Mouse (Mus musculus): ENCODE data around the gene Nectin2. TPM values are rescaled to one million over a fixed set of nuclear protein-coding genes. Genes with fewer than 3 reads are reported as not detected.

The Nectin2 gene
- polyA plus RNA-seq, 1 experiment from 2014 or later, result 93.1 TPM

- Histone ChIP-seq H3K27me3 (replicated peaks; ENCODE audit: control insufficient read depth, insufficient read depth, low read length) (no peaks in the 10 kb centered on the region), H3K9ac (ENCODE audit: low read depth, low read length) (peak overlapping the region; percentile 48), H3K4me2 (replicated peaks; ENCODE audit: low read depth) (peak overlapping the region; percentile 47), H3K9me3 (ENCODE audit: control insufficient read depth) (no peaks in the 10 kb centered on the region), H3K4me3 (ENCODE audit: low read depth, low read length) (peak overlapping the region; percentile 38), H3K4me1 (replicated peaks; ENCODE audit: control insufficient read depth, insufficient read depth, low read length) (peaks cover 3% of the 10 kb centered on the region; the same call in 1 of the 2 replicates), H3K27ac (ENCODE audit: low read depth, low read length) (peak overlapping the region; percentile 76), H3K36me3 (ENCODE audit: control insufficient read depth, insufficient read depth) (no peaks in the 10 kb centered on the region)
- 62% methylated on average over 1 of the region's 1 CpGs for WGBS
- ATAC-seq, result peak; percentile 73
- TF ChIP-seq CTCF (IDR thresholded peaks at IDR 0.05; ENCODE audit: low read depth), result no peak
Observed at GRCm38 (mm10) chr7:19676662-19677061, 73.6 kb downstream of the Nectin2 start.

- 62% methylated on average over 10 of the region's 10 CpGs for whole genome bisulfite sequencing
- Histone ChIP-seq H3K27ac (ENCODE audit: low read depth, low read length) (peak overlapping the region; percentile 76), H3K9me3 (ENCODE audit: control insufficient read depth) (no peaks in the 10 kb centered on the region), H3K4me1 (replicated peaks; ENCODE audit: control insufficient read depth, insufficient read depth, low read length) (peaks cover 3% of the 10 kb centered on the region; the same call in 1 of the 2 replicates), H3K4me3 (ENCODE audit: low read depth, low read length) (peak overlapping the region; percentile 38), H3K9ac (ENCODE audit: low read depth, low read length) (peak overlapping the region; percentile 48), H3K36me3 (ENCODE audit: control insufficient read depth, insufficient read depth) (no peaks in the 10 kb centered on the region), H3K27me3 (replicated peaks; ENCODE audit: control insufficient read depth, insufficient read depth, low read length) (no peaks in the 10 kb centered on the region), H3K4me2 (replicated peaks; ENCODE audit: low read depth) (peak overlapping the region; percentile 47)
- ATAC-seq, result no peak
- no peak for TF ChIP-seq CTCF (IDR thresholded peaks at IDR 0.05; ENCODE audit: low read depth)
Observed at GRCm38 (mm10) chr7:19675824-19676223, 74.5 kb downstream of the Nectin2 start.

- TF ChIP-seq CTCF (IDR thresholded peaks at IDR 0.05; ENCODE audit: low read depth), result no peak
- H3K27ac ChIP-seq (ENCODE audit: low read depth, low read length), result no peak overlapping the region
- H3K4me2 ChIP-seq (replicated peaks; ENCODE audit: low read depth), result peak overlapping the region; percentile 41
- H3K9ac ChIP-seq (ENCODE audit: low read depth, low read length), result no peak overlapping the region
- ATAC-seq, result no peak
- no peaks in the 10 kb centered on the region for H3K9me3 ChIP-seq (ENCODE audit: control insufficient read depth)
- peaks cover 3% of the 10 kb centered on the region; the same call in 1 of the 2 replicates for H3K4me1 ChIP-seq (replicated peaks; ENCODE audit: control insufficient read depth, insufficient read depth, low read length)
- no peak overlapping the region for H3K4me3 ChIP-seq (ENCODE audit: low read depth, low read length)
- no peaks in the 10 kb centered on the region for H3K36me3 ChIP-seq (ENCODE audit: control insufficient read depth, insufficient read depth)
- 48% methylated on average over 14 of the region's 14 CpGs for WGBS
- no peaks in the 10 kb centered on the region for H3K27me3 ChIP-seq (replicated peaks; ENCODE audit: control insufficient read depth, insufficient read depth, low read length)
Observed at GRCm38 (mm10) chr7:19673083-19673699, 77.1 kb downstream of the Nectin2 start.

GRCm38 (mm10) chr7:19671511-19671910 is 78.8 kb downstream of the Nectin2 start:
- no peak for TF ChIP-seq CTCF (IDR thresholded peaks at IDR 0.05; ENCODE audit: low read depth)
- Histone ChIP-seq H3K27me3 (replicated peaks; ENCODE audit: control insufficient read depth, insufficient read depth, low read length) (no peaks in the 10 kb centered on the region), H3K4me1 (replicated peaks; ENCODE audit: control insufficient read depth, insufficient read depth, low read length) (no peaks in the 10 kb centered on the region), H3K27ac (ENCODE audit: low read depth, low read length) (no peak overlapping the region), H3K9ac (ENCODE audit: low read depth, low read length) (no peak overlapping the region), H3K4me2 (replicated peaks; ENCODE audit: low read depth) (no peak overlapping the region), H3K36me3 (ENCODE audit: control insufficient read depth, insufficient read depth) (no peaks in the 10 kb centered on the region), H3K9me3 (ENCODE audit: control insufficient read depth) (no peaks in the 10 kb centered on the region), H3K4me3 (ENCODE audit: low read depth, low read length) (no peak overlapping the region)
- ATAC-seq, result no peak
- 73% methylated on average over 10 of the region's 10 CpGs for WGBS

GRCm38 (mm10) chr7:19668947-19669721 is 81.1 kb downstream of the Nectin2 start:
- H3K4me2 ChIP-seq (replicated peaks; ENCODE audit: low read depth), result peak overlapping the region; percentile 55
- no peaks in the 10 kb centered on the region for H3K9me3 ChIP-seq (ENCODE audit: control insufficient read depth)
- TF ChIP-seq CTCF (IDR thresholded peaks at IDR 0.05; ENCODE audit: low read depth), result peak; percentile 99
- H3K27ac ChIP-seq (ENCODE audit: low read depth, low read length), result peak overlapping the region; percentile 89
- WGBS, result 7% methylated on average over 10 of the region's 10 CpGs
- peak; percentile 71 for ATAC-seq
- H3K36me3 ChIP-seq (ENCODE audit: control insufficient read depth, insufficient read depth), result no peaks in the 10 kb centered on the region
- H3K27me3 ChIP-seq (replicated peaks; ENCODE audit: control insufficient read depth, insufficient read depth, low read length), result no peaks in the 10 kb centered on the region
- H3K9ac ChIP-seq (ENCODE audit: low read depth, low read length), result peak overlapping the region; percentile 47; the same call in 1 of the 2 replicates
- H3K4me3 ChIP-seq (ENCODE audit: low read depth, low read length), result no peak overlapping the region
- peaks cover 6% of the 10 kb centered on the region; the same call in 1 of the 2 replicates for H3K4me1 ChIP-seq (replicated peaks; ENCODE audit: control insufficient read depth, insufficient read depth, low read length)

GRCm38 (mm10) chr7:19667434-19667833 is 82.8 kb downstream of the Nectin2 start:
- 90% methylated on average over 2 of the region's 2 CpGs for WGBS
- ATAC-seq, result no peak
- H3K9ac ChIP-seq (ENCODE audit: low read depth, low read length), result no peak overlapping the region
- H3K27ac ChIP-seq (ENCODE audit: low read depth, low read length), result no peak overlapping the region
- H3K27me3 ChIP-seq (replicated peaks; ENCODE audit: control insufficient read depth, insufficient read depth, low read length), result no peaks in the 10 kb centered on the region
- H3K4me1 ChIP-seq (replicated peaks; ENCODE audit: control insufficient read depth, insufficient read depth, low read length), result peaks cover 10% of the 10 kb centered on the region; the same call in 1 of the 2 replicates
- no peak for TF ChIP-seq CTCF (IDR thresholded peaks at IDR 0.05; ENCODE audit: low read depth)
- no peaks in the 10 kb centered on the region for H3K36me3 ChIP-seq (ENCODE audit: control insufficient read depth, insufficient read depth)
- H3K4me2 ChIP-seq (replicated peaks; ENCODE audit: low read depth), result no peak overlapping the region
- H3K9me3 ChIP-seq (ENCODE audit: control insufficient read depth), result no peaks in the 10 kb centered on the region
- H3K4me3 ChIP-seq (ENCODE audit: low read depth, low read length), result no peak overlapping the region

All from intestine, postnatal 0 days (tissue).